Mouse (Mus musculus) hindbrain, postnatal 0 days (tissue): ENCODE measurements around the gene Gm5485. TPM values are rescaled to one million over a fixed set of nuclear protein-coding genes. Genes with fewer than 3 reads are reported as not detected.

ENCODE experiments used
- ATAC-seq: fragments of 200-750 bp; cut with Nextera tagmentation; 2 replicates; pipeline ENCODE4 v1.8.0; 2017; ENCODE audit warnings: mild to moderate bottlenecking, moderate TSS enrichment, moderate library complexity
- DNase-seq: peaks from one replicate; pipeline ENCODE4 v3.0.0-alpha.2; 2015; ENCODE audit warnings: low spot score
- H3K27ac ChIP-seq: fragments of 300-500 bp; sonication (generic); 2 replicates; pipeline ENCODE4 v1.5.1; 2014; ENCODE audit warnings: mild to moderate bottlenecking
- H3K27me3 ChIP-seq: fragments of 300-500 bp; sonication (generic); 2 replicates; pipeline ENCODE4 v1.6.1; 2014; ENCODE audit warnings: low read length, mixed read lengths; ENCODE audit not compliant: insufficient read depth
- H3K36me3 ChIP-seq: fragments of 300-500 bp; sonication (generic); 2 replicates; pipeline ENCODE4 v1.6.1; 2014; ENCODE audit warnings: low read length, mixed read lengths; ENCODE audit not compliant: insufficient read depth
- H3K4me1 ChIP-seq: fragments of 300-500 bp; sonication (generic); 2 replicates; pipeline ENCODE4 v1.6.1; 2014; ENCODE audit warnings: antibody characterized with exemption, low read length, mixed read lengths; ENCODE audit not compliant: insufficient read depth
- H3K4me2 ChIP-seq: fragments of 300-500 bp; sonication (generic); 2 replicates; pipeline ENCODE4 v1.6.1; 2014; ENCODE audit warnings: low read depth, mild to moderate bottlenecking, low read length, moderate library complexity, mixed read lengths
- H3K4me3 ChIP-seq: fragments of 300-500 bp; sonication (generic); 2 replicates; pipeline ENCODE4 v1.5.1; 2014; ENCODE audit warnings: low read length
- H3K9ac ChIP-seq: fragments of 300-500 bp; sonication (generic); replicated peaks from 2 replicates; pipeline ENCODE4 v1.6.1; 2014; ENCODE audit warnings: mild to moderate bottlenecking, low read length, moderate library complexity, mixed read lengths
- H3K9me3 ChIP-seq: fragments of 300-500 bp; sonication (generic); 2 replicates; pipeline ENCODE4 v1.6.1; 2016; ENCODE audit warnings: low read length, mixed read lengths
- CTCF ChIP-seq: IDR thresholded peaks from 2 replicates; pipeline ENCODE4 v1.5.1; 2016; ENCODE audit warnings: antibody characterized with exemption, control low read depth, low read depth
- WGBS: fragments of 180-500 bp; shearing (Covaris S2); extraction: QIAGEN DNeasy Blood & Tissue Kit; methylation state at CpG from one replicate; pipeline ENCODE4 v1.1.7; 2014; 5-methylcytosine and 5-hydroxymethylcytosine counted together
- polyA plus RNA-seq: library from polyadenylated mRNA; unstranded; fragments of >200 nt; fragmentation: Nextera tagmentation; extraction: Ambion mirVana; gene quantifications from 2 replicates; pipeline ENCODE4 v1.2.1, GENCODE M21; 2015
- total RNA-seq: library from RNA; depleted of rRNA; stranded (reverse); fragments of >200 nt; gene quantifications from 2 replicates; pipeline ENCODE4 v1.2.3, GENCODE M21; 2014

The Gm5485 gene
- total and polyA plus RNA-seq, 2 experiments from 2014 or later = not detected

- H3K9me3 ChIP-seq = no peaks in the 10 kb centered on the region
- H3K9ac ChIP-seq = no peak overlapping the region
- H3K4me2 ChIP-seq = no peak overlapping the region
- no peaks in the 10 kb centered on the region for H3K36me3 ChIP-seq
- no peak overlapping the region for H3K4me3 ChIP-seq
- no peaks in the 10 kb centered on the region for H3K4me1 ChIP-seq
- no peaks in the 10 kb centered on the region for H3K27me3 ChIP-seq
- 54% methylated on average over 1 of the region's 1 CpGs for WGBS
- peak; percentile 35; the same call in 1 of the 2 replicates for ATAC-seq
- no peak for DNase-seq
- no peak for TF ChIP-seq CTCF
- no peak overlapping the region for H3K27ac ChIP-seq
Observed at GRCm38 (mm10) chr16:48429427-48429826, 17.2 kb upstream of the Gm5485 start.

DNA sequence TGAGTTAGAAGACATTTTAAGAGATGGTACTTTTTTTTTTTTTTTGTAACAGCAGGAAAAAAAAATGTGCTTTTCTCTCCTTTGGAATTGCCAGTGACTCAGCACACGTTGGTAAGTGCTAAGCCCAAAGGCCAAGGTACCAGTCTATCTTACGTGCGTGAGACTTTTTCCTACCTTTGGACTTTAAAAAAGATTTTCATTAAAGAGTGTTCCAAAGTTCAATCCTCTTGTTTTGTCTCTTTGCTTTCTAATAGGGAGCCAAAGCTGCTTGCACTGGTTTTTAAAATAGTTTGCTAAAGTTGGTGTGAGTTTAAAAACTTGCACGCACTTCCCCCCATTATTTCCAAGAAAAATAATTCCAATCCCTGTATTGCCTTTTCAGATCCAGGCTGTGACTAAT lies 11.9 kb upstream of the Gm5485 start:
- H3K9me3 ChIP-seq = no peaks in the 10 kb centered on the region
- TF ChIP-seq CTCF = no peak
- no peak overlapping the region for H3K9ac ChIP-seq
- no peak for DNase-seq
- WGBS = 66% methylated on average over 4 of the region's 4 CpGs
- ATAC-seq = no peak
- H3K4me3 ChIP-seq = no peak overlapping the region
- no peak overlapping the region for H3K27ac ChIP-seq
- no peaks in the 10 kb centered on the region for H3K4me1 ChIP-seq
- H3K36me3 ChIP-seq = no peaks in the 10 kb centered on the region
- no peak overlapping the region for H3K4me2 ChIP-seq
- H3K27me3 ChIP-seq = no peaks in the 10 kb centered on the region

DNA sequence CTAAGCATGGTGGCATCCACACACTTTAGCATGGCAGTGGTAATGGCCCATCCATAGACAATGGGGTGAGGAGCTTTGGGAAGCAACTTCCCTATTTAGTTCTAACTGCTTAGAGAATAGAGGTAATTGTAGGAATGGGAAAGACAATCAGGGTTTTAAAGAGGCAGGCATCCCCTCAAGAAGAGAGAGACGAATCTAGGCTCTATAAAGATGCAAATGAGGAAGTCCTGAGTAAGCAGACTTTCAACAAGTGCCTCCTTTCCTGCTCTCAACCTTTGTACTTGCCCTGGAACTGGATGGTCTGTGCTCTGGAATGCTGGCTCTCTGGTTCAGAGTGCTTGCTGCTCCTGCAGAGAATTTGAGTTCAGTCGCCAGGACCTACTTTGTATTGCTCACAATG lies 10.3 kb upstream of the Gm5485 start:
- ATAC-seq = no peak
- WGBS = 24% methylated on average over 2 of the region's 2 CpGs
- no peaks in the 10 kb centered on the region for H3K36me3 ChIP-seq

DNA sequence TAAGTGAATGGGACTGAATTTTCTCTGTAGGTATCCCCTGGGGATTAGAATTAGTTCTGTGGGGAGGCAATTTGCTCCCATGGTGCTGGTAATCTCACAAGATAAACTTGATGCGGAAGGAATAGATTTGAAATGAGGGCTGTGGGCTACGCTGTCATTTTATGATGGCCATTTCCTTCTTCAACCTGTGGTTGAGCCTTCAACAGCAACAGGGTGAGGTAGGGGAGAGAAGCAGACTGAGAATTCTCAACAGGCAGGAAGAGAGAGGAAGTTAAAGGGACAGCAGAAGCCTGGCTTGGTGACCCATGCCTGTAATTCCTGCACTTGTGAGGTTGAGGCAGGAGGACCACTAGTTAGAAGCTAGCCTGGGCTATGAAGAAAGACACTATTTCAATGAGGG lies 6.8 kb upstream of the Gm5485 start:
- 83% methylated on average over 2 of the region's 2 CpGs for WGBS
- ATAC-seq (no peak), DNase-seq (no peak)
- no peaks in the 10 kb centered on the region for H3K9me3 ChIP-seq
- no peak for TF ChIP-seq CTCF
- no peak overlapping the region for H3K4me3 ChIP-seq
- H3K27ac ChIP-seq = no peak overlapping the region
- no peaks in the 10 kb centered on the region for H3K4me1 ChIP-seq
- no peaks in the 10 kb centered on the region for H3K27me3 ChIP-seq
- H3K4me2 ChIP-seq = no peak overlapping the region
- H3K9ac ChIP-seq = no peak overlapping the region
- no peaks in the 10 kb centered on the region for H3K36me3 ChIP-seq

More for the DNA sequence above, 10.3 kb upstream of the Gm5485 start:
- no peak for TF ChIP-seq CTCF
- H3K27me3 ChIP-seq = no peaks in the 10 kb centered on the region
- H3K4me1 ChIP-seq = no peaks in the 10 kb centered on the region
- H3K9me3 ChIP-seq = no peaks in the 10 kb centered on the region
- no peak overlapping the region for H3K4me2 ChIP-seq
- no peak for DNase-seq
- no peak overlapping the region for H3K4me3 ChIP-seq
- no peak overlapping the region for H3K9ac ChIP-seq
- no peak overlapping the region for H3K27ac ChIP-seq

DNA sequence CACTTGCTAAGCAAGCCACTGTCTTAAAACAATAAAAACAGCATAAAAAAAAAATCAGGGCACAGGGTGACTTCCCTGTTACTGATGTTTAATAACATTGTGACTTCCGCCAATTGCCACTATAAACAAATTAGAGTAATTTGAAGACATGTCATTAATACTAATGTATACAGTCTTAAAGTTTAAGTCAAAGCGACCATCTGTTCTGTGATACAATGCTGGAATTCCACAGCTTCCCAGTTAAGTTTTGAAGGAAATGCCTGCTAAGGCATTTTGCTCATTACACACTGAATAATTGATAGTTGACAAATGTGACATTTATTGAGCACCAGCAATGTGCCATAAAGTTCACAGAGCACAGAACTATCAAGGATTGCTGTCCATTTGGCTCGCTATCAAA lies 6.3 kb upstream of the Gm5485 start:
- no peak for DNase-seq
- 80% methylated on average over 3 of the region's 3 CpGs for WGBS
- Histone ChIP-seq H3K4me1 (no peaks in the 10 kb centered on the region), H3K27me3 (no peaks in the 10 kb centered on the region), H3K4me2 (no peak overlapping the region), H3K27ac (no peak overlapping the region), H3K4me3 (no peak overlapping the region), H3K9me3 (no peaks in the 10 kb centered on the region), H3K36me3 (no peaks in the 10 kb centered on the region), H3K9ac (no peak overlapping the region)
- ATAC-seq = no peak
- no peak for TF ChIP-seq CTCF

DNA sequence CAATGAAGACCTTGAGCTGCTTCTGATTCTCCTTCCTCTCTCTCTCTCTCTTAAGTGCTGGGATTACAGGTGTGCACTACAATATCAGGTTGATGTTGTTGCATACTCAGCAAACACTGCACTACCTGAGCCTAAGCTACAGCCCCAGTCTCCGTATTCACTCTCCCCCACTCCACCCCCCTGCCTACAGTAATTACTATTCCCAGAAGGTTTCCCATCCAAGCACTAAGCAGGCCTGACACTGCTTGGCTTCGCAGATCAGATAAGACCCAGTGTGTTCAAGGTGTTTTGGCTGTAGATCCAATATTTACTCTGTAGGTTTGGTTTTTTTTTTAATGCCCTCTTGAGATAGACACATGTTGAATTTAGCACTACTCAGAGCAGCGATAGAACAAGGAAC lies 2.1 kb downstream of the Gm5485 start:
- Histone ChIP-seq H3K9ac (no peak overlapping the region), H3K4me2 (no peak overlapping the region), H3K4me3 (no peak overlapping the region), H3K27me3 (no peaks in the 10 kb centered on the region), H3K36me3 (no peaks in the 10 kb centered on the region), H3K4me1 (no peaks in the 10 kb centered on the region), H3K9me3 (no peaks in the 10 kb centered on the region), H3K27ac (no peak overlapping the region)
- whole genome bisulfite sequencing = 72% methylated on average over 3 of the region's 3 CpGs
- ATAC-seq (no peak), DNase-seq (no peak)
- no peak for TF ChIP-seq CTCF

- Histone ChIP-seq H3K4me3 (no peak overlapping the region), H3K4me1 (no peaks in the 10 kb centered on the region), H3K27ac (no peak overlapping the region), H3K27me3 (no peaks in the 10 kb centered on the region), H3K9me3 (no peaks in the 10 kb centered on the region), H3K9ac (no peak overlapping the region), H3K4me2 (no peak overlapping the region), H3K36me3 (no peaks in the 10 kb centered on the region)
- WGBS = 66% methylated on average over 7 of the region's 7 CpGs
- no peak for TF ChIP-seq CTCF
- ATAC-seq (no peak), DNase-seq (no peak)
Observed at GRCm38 (mm10) chr16:48409580-48409979, 2.6 kb downstream of the Gm5485 start.
